Mouse (Mus musculus) embryonic fibroblast, embryonic 13.5 days (primary cell): ENCODE data around the gene Wnt10b. TPM values are rescaled to one million over a fixed set of nuclear protein-coding genes. Genes with fewer than 3 reads are reported as not detected.
A peak's percentile ranks its signal among the peaks of the same experiment; 100 is the strongest.

Experiments used
- H3K27ac ChIP-seq: 2 replicates; pipeline ENCODE4 v1.5.1; 2012; ENCODE audit warnings: low read length, control low read depth, inconsistent platforms; ENCODE audit not compliant: insufficient read depth
- H3K4me1 ChIP-seq: 2 replicates; pipeline ENCODE4 v1.6.1; 2011; ENCODE audit warnings: low read length; ENCODE audit not compliant: control insufficient read depth, insufficient read depth
- H3K4me3 ChIP-seq: 2 replicates; pipeline ENCODE4 v1.5.1; 2011; ENCODE audit warnings: mild to moderate bottlenecking, control low read depth, low read length; ENCODE audit not compliant: insufficient read depth
- CTCF ChIP-seq: IDR thresholded peaks from 2 replicates; pipeline ENCODE4 v1.5.1; 2011; ENCODE audit warnings: mild to moderate bottlenecking, control low read depth, low read length, moderate library complexity, borderline replicate concordance; ENCODE audit not compliant: insufficient read depth
- POLR2A ChIP-seq: IDR thresholded peaks from 2 replicates; pipeline ENCODE4 v1.6.1; 2011; ENCODE audit warnings: low read depth, mild to moderate bottlenecking, control low read depth, low read length, moderate library complexity
- polyA plus RNA-seq: library from polyadenylated mRNA; stranded (reverse); fragments of >200 nt; gene quantifications from 2 replicates; pipeline ENCODE4 v1.2.4, GENCODE M21; 2011; ENCODE audit warnings: low read depth; ENCODE audit not compliant: missing spikeins, insufficient read length

Wnt10b gene
- polyA plus RNA-seq, 1 experiment = 1.9 TPM

GRCm38 (mm10) chr15:98787930-98788329, 10.0 kb upstream of the Wnt10b start:
- Histone ChIP-seq H3K4me3 (no peak overlapping the region), H3K4me1 (peaks cover 3% of the 10 kb centered on the region; the same call in 1 of the 2 replicates)
- TF ChIP-seq POLR2A = no peak
- peak; percentile 88; the same call in 1 of the 2 replicates for TF ChIP-seq CTCF

GRCm38 (mm10) chr15:98785744-98786143, 7.8 kb upstream of the Wnt10b start:
- H3K27ac ChIP-seq = no peak overlapping the region
- TF ChIP-seq POLR2A (no peak), CTCF (peak; percentile 31; the same call in 1 of the 2 replicates)
- H3K4me1 ChIP-seq = peaks cover 7% of the 10 kb centered on the region; the same call in 1 of the 2 replicates

More at GRCm38 (mm10) chr15:98787930-98788329, 10.0 kb upstream of the Wnt10b start:
- H3K27ac ChIP-seq = no peak overlapping the region

GRCm38 (mm10) chr15:98781166-98781565, 3.2 kb upstream of the Wnt10b start:
- Histone ChIP-seq H3K4me3 (no peak overlapping the region), H3K27ac (peak overlapping the region; percentile 60; the same call in 1 of the 2 replicates), H3K4me1 (peaks cover 19% of the 10 kb centered on the region)
- no peak for TF ChIP-seq CTCF
- TF ChIP-seq POLR2A = no peak

More at GRCm38 (mm10) chr15:98785744-98786143, 7.8 kb upstream of the Wnt10b start:
- H3K4me3 ChIP-seq = no peak overlapping the region

- TF ChIP-seq POLR2A = no peak
- peak; percentile 16; the same call in 1 of the 2 replicates for TF ChIP-seq CTCF
- Histone ChIP-seq H3K4me3 (no peak overlapping the region), H3K4me1 (peaks cover 19% of the 10 kb centered on the region), H3K27ac (peak overlapping the region; percentile 60)
Observed at GRCm38 (mm10) chr15:98780573-98780972, 2.6 kb upstream of the Wnt10b start.

GRCm38 (mm10) chr15:98780075-98780474, 2.1 kb upstream of the Wnt10b start:
- no peak overlapping the region for H3K4me3 ChIP-seq
- H3K27ac ChIP-seq = peak overlapping the region; percentile 60
- TF ChIP-seq CTCF (no peak), POLR2A (0 out of 2 replicates have a peak, but pooled peaks have one; percentile 20)
- H3K4me1 ChIP-seq = peaks cover 19% of the 10 kb centered on the region

GRCm38 (mm10) chr15:98778806-98779205, 856 bp upstream of the Wnt10b start:
- no peak for TF ChIP-seq CTCF
- no peak for TF ChIP-seq POLR2A
- Histone ChIP-seq H3K27ac (peak overlapping the region; percentile 23; the same call in 1 of the 2 replicates), H3K4me1 (peaks cover 23% of the 10 kb centered on the region), H3K4me3 (no peak overlapping the region)

GRCm38 (mm10) chr15:98778191-98778770, 331 bp upstream of the Wnt10b start:
- Histone ChIP-seq H3K4me3 (peak overlapping the region; percentile 26), H3K27ac (no peak overlapping the region), H3K4me1 (peaks cover 23% of the 10 kb centered on the region)
- TF ChIP-seq POLR2A (peak; percentile 35; the same call in 1 of the 2 replicates), CTCF (no peak)

- TF ChIP-seq POLR2A (no peak), CTCF (no peak)
- Histone ChIP-seq H3K4me3 (peak overlapping the region; percentile 26), H3K4me1 (peaks cover 23% of the 10 kb centered on the region), H3K27ac (no peak overlapping the region)
Observed at GRCm38 (mm10) chr15:98777005-98777616, 839 bp downstream of the Wnt10b start.

GRCm38 (mm10) chr15:98776280-98777004, 1.5 kb downstream of the Wnt10b start:
- TF ChIP-seq POLR2A (no peak), CTCF (no peak)
- Histone ChIP-seq H3K4me3 (peak overlapping the region; percentile 26; the same call in 1 of the 2 replicates), H3K27ac (no peak overlapping the region), H3K4me1 (peaks cover 23% of the 10 kb centered on the region)
